ENCODE assay signal across 8 mouse cellular contexts in genomic region chr17:70817862-70818451, GRCm38 (mm10). TPM values are rescaled to one million over a fixed set of nuclear protein-coding genes. Genes with fewer than 3 reads are reported as not detected.
DNase-seq lines count a peak whose midpoint lies in the region; ATAC-seq and TF ChIP-seq lines count a peak whose summit lies in the region.

No protein-coding gene starts in this region.

- H3K27me3 ChIP-seq in spleen, adult 2 months (ENCODE audit: control insufficient read depth, insufficient read depth, low read length), result 0 out of 2 replicates have a peak, but pooled peaks cover 2% of the 10 kb centered on the region
- H3K27me3 ChIP-seq in embryonic facial prominence, embryonic 14.5 days (replicated peaks; ENCODE audit: control insufficient read depth, insufficient read depth, low read length), result peaks cover 29% of the 10 kb centered on the region
- peaks cover 30% of the 10 kb centered on the region for H3K27me3 ChIP-seq in hindbrain, embryonic 16.5 days (replicated peaks; ENCODE audit: control insufficient read depth, insufficient read depth, low read length)

- TF ChIP-seq CTCF in spleen, adult 2 months (IDR thresholded peaks at IDR 0.05; ENCODE audit: extremely low read depth, insufficient read depth, insufficient read length, insufficient replicate concordance), result no peak

- no peak for TF ChIP-seq POLR2A in spleen, adult 2 months (IDR thresholded peaks at IDR 0.05; ENCODE audit: low read depth, low read length)

- H3K27ac ChIP-seq in spleen, adult 2 months (ENCODE audit: insufficient read depth, low read length), result no peak overlapping the region
- no peak overlapping the region for H3K27ac ChIP-seq in embryonic facial prominence, embryonic 14.5 days (replicated peaks; ENCODE audit: low read depth, low read length)
- H3K27ac ChIP-seq in hindbrain, embryonic 16.5 days (ENCODE audit: low read depth, low read length), result no peak overlapping the region

- ATAC-seq in embryonic facial prominence, embryonic 14.5 days (ENCODE audit: low read depth), result peak; percentile 6; the same call in 1 of the 2 replicates
- ATAC-seq in hindbrain, embryonic 16.5 days, result peak; percentile 64
- peak; percentile 52 for ATAC-seq in megakaryocyte, adult 5-6 weeks (ENCODE audit: poor library complexity, severe bottlenecking)
- ATAC-seq in erythroblast, adult 5-6 weeks (replicated peaks; ENCODE audit: low FRiP score, poor library complexity, severe bottlenecking), result no peak

- peak overlapping the region; percentile 42; the same call in 1 of the 2 replicates for H3K4me3 ChIP-seq in spleen, adult 2 months (ENCODE audit: extremely low read depth, insufficient read depth, insufficient read length)
- H3K4me3 ChIP-seq in embryonic facial prominence, embryonic 14.5 days (ENCODE audit: low read depth, low read length), result peak overlapping the region; percentile 49
- H3K4me3 ChIP-seq in hindbrain, embryonic 16.5 days (ENCODE audit: low read length), result peak overlapping the region; percentile 51

- H3K4me2 ChIP-seq in embryonic facial prominence, embryonic 14.5 days (ENCODE audit: low read depth, low read length), result peak overlapping the region; percentile 89
- peak overlapping the region; percentile 87 for H3K4me2 ChIP-seq in hindbrain, embryonic 16.5 days (ENCODE audit: low read length)

- H3K36me3 ChIP-seq in spleen, adult 2 months (ENCODE audit: control insufficient read depth, insufficient read depth, low read length), result no peaks in the 10 kb centered on the region
- H3K36me3 ChIP-seq in embryonic facial prominence, embryonic 14.5 days (ENCODE audit: control insufficient read depth, insufficient read depth, low read length), result no peaks in the 10 kb centered on the region
- no peaks in the 10 kb centered on the region for H3K36me3 ChIP-seq in hindbrain, embryonic 16.5 days (ENCODE audit: control insufficient read depth, insufficient read depth, low read length)

- no peaks in the 10 kb centered on the region for H3K9me3 ChIP-seq in embryonic facial prominence, embryonic 14.5 days (ENCODE audit: control insufficient read depth, low read length)
- no peaks in the 10 kb centered on the region for H3K9me3 ChIP-seq in hindbrain, embryonic 16.5 days (ENCODE audit: control insufficient read depth, low read length)

- peak overlapping the region; percentile 65 for H3K9ac ChIP-seq in embryonic facial prominence, embryonic 14.5 days (ENCODE audit: low read depth, low read length)
- H3K9ac ChIP-seq in hindbrain, embryonic 16.5 days (ENCODE audit: low read depth, low read length), result peak overlapping the region; percentile 62

- WGBS in spleen, adult 2 months, result 2% methylated on average over 51 of the region's 51 CpGs
- WGBS in embryonic facial prominence, embryonic 14.5 days, result 3% methylated on average over 35 of the region's 51 CpGs
- 4% methylated on average over 42 of the region's 51 CpGs for WGBS in hindbrain, embryonic 16.5 days

- DNase-seq in spleen, adult 2 months (ENCODE audit: low read depth in 1 of 2, low spot score in 2 of 2), result no peak
- no peak for DNase-seq in spleen, postnatal 14 days (ENCODE audit: low spot score in 2 of 2)
- peak; percentile 44 for DNase-seq in embryonic facial prominence, embryonic 14.5 days (ENCODE audit: low spot score)
- DNase-seq in thymus, postnatal 10 days (ENCODE audit: low spot score in 2 of 2), result no peak
- DNase-seq in gastrocnemius, postnatal 4 days (ENCODE audit: low spot score in 2 of 2), result no peak

- H3K4me1 ChIP-seq in spleen, adult 2 months (ENCODE audit: control insufficient read depth, insufficient read depth, insufficient read length), result no peaks in the 10 kb centered on the region; the same call in 1 of the 2 replicates
- no peaks in the 10 kb centered on the region; the same call in 1 of the 2 replicates for H3K4me1 ChIP-seq in embryonic facial prominence, embryonic 14.5 days (ENCODE audit: control insufficient read depth, insufficient read depth, low read length)
- peaks cover 7% of the 10 kb centered on the region; the same call in 1 of the 2 replicates for H3K4me1 ChIP-seq in hindbrain, embryonic 16.5 days (ENCODE audit: control insufficient read depth, insufficient read depth, low read depth, low read length)

RNA-seq across cellular contexts. Expression of gene Tgif1, which starts 35.4 kb away (rescaled TPM):
- 22.2 and 22.6 TPM in 2 replicates for polyA plus RNA-seq in spleen, adult 2 months (2012; rRNA removed)
- 47.2 and 50.1 TPM in 2 replicates for polyA plus RNA-seq in embryonic facial prominence, embryonic 14.5 days (2014; fragmentation: Nextera tagmentation; extraction: Ambion mirVana)
- polyA plus RNA-seq in hindbrain, embryonic 16.5 days (2015; fragmentation: Nextera tagmentation; extraction: Ambion mirVana), result 13.2 and 14.5 TPM in 2 replicates
- 30.7 and 40.4 TPM in 2 replicates for total RNA-seq in megakaryocyte, adult 5-6 weeks (2015)
- total RNA-seq in megakaryocyte, adult 5-6 weeks (2017), result 15.8 and 21.6 TPM in 2 replicates
- total RNA-seq in gastrocnemius, postnatal 4 days (2021), result 10 to 100 TPM; 16.3 to 18.6 TPM
- 4.2 and 7.5 TPM in 2 replicates for total RNA-seq in erythroblast, adult 5-6 weeks (2015; ENCODE audit: low replicate concordance)
- total RNA-seq in erythroblast, adult 5-6 weeks (2017; ENCODE audit: low replicate concordance), result 2.0 and 4.3 TPM in 2 replicates
